Comparison of ENCODE assay signal across 8 mouse cellular contexts in genomic region chr5:124438746-124439145, GRCm38 (mm10). TPM values are rescaled to one million over a fixed set of nuclear protein-coding genes. Genes with fewer than 3 reads are reported as not detected.
DNase-seq lines count a peak whose midpoint lies in the region; ATAC-seq and TF ChIP-seq lines count a peak whose summit lies in the region.

No protein-coding gene starts in this region.

- peak overlapping the region; percentile 96 for H3K27ac ChIP-seq in heart, embryonic 13.5 days (replicated peaks)
- H3K27ac ChIP-seq in embryonic facial prominence, embryonic 15.5 days (replicated peaks), result peak overlapping the region; percentile 65
- peak overlapping the region; percentile 78 for H3K27ac ChIP-seq in liver, postnatal 0 days (ENCODE audit: low read depth)

- ATAC-seq in heart, embryonic 13.5 days (ENCODE audit: extremely low read depth, insufficient number of reproducible peaks, low FRiP score, low TSS enrichment), result no peak
- ATAC-seq in embryonic facial prominence, embryonic 15.5 days (ENCODE audit: insufficient number of reproducible peaks, low FRiP score, low TSS enrichment, low read depth), result no peak
- no peak for ATAC-seq in liver, postnatal 0 days
- ATAC-seq in activated CD4-positive, CD25-positive, alpha-beta regulatory T cell, adult 4 months, result no peak

- WGBS in heart, embryonic 13.5 days, result 60% methylated on average over 5 of the region's 5 CpGs
- 66% methylated on average over 5 of the region's 5 CpGs for WGBS in embryonic facial prominence, embryonic 15.5 days
- WGBS in liver, postnatal 0 days (ENCODE audit: insufficient replicate concordance), result 57% methylated on average over 5 of the region's 5 CpGs

- H3K4me1 ChIP-seq in heart, embryonic 13.5 days, result peaks cover 27% of the 10 kb centered on the region
- H3K4me1 ChIP-seq in embryonic facial prominence, embryonic 15.5 days, result peaks cover 8% of the 10 kb centered on the region; the same call in 1 of the 2 replicates
- peaks cover 24% of the 10 kb centered on the region for H3K4me1 ChIP-seq in liver, postnatal 0 days (ENCODE audit: insufficient read depth)

- H3K9ac ChIP-seq in heart, embryonic 13.5 days, result no peak overlapping the region
- H3K9ac ChIP-seq in embryonic facial prominence, embryonic 15.5 days, result no peak overlapping the region
- peak overlapping the region; percentile 35 for H3K9ac ChIP-seq in liver, postnatal 0 days (replicated peaks)

- H3K36me3 ChIP-seq in heart, embryonic 13.5 days, result no peaks in the 10 kb centered on the region
- no peaks in the 10 kb centered on the region for H3K36me3 ChIP-seq in embryonic facial prominence, embryonic 15.5 days
- H3K36me3 ChIP-seq in liver, postnatal 0 days (replicated peaks; ENCODE audit: insufficient read depth, low read length), result no peaks in the 10 kb centered on the region

- H3K4me3 ChIP-seq in heart, embryonic 13.5 days, result peak overlapping the region; percentile 82
- H3K4me3 ChIP-seq in embryonic facial prominence, embryonic 15.5 days (replicated peaks), result peak overlapping the region; percentile 70
- H3K4me3 ChIP-seq in liver, postnatal 0 days (ENCODE audit: low read depth, low read length), result peak overlapping the region; percentile 76

- peak overlapping the region; percentile 98 for H3K4me2 ChIP-seq in heart, embryonic 13.5 days
- H3K4me2 ChIP-seq in embryonic facial prominence, embryonic 15.5 days (replicated peaks), result peak overlapping the region; percentile 91; the same call in 1 of the 2 replicates
- peak overlapping the region; percentile 90 for H3K4me2 ChIP-seq in liver, postnatal 0 days (ENCODE audit: low read depth, low read length)

- no peak for DNase-seq in heart, postnatal 4 days
- peak; percentile 24 for DNase-seq in A20 (ENCODE audit: low read depth, low spot score)
- no peak for DNase-seq in liver, postnatal 0 days
- DNase-seq in cerebellum, postnatal 4 days (ENCODE audit: low spot score in 2 of 2), result no peak
- no peak for DNase-seq in thymus, adult 18-20 months

- H3K27me3 ChIP-seq in heart, embryonic 13.5 days (replicated peaks), result no peaks in the 10 kb centered on the region
- no peaks in the 10 kb centered on the region for H3K27me3 ChIP-seq in embryonic facial prominence, embryonic 15.5 days
- no peaks in the 10 kb centered on the region for H3K27me3 ChIP-seq in liver, postnatal 0 days (ENCODE audit: insufficient read depth, low read length)

- TF ChIP-seq EP300 in liver, postnatal 0 days (IDR thresholded peaks at IDR 0.05; ENCODE audit: low read depth), result no peak

- TF ChIP-seq CTCF in liver, postnatal 0 days (IDR thresholded peaks at IDR 0.05; ENCODE audit: low read depth), result no peak

- H3K9me3 ChIP-seq in heart, embryonic 13.5 days, result no peaks in the 10 kb centered on the region
- H3K9me3 ChIP-seq in embryonic facial prominence, embryonic 15.5 days (replicated peaks), result no peaks in the 10 kb centered on the region
- no peaks in the 10 kb centered on the region for H3K9me3 ChIP-seq in liver, postnatal 0 days (ENCODE audit: low read length)

RNA-seq across cellular contexts. Expression of gene Kmt5a, which starts 1.0 kb away (rescaled TPM):
- 26.7 and 34.4 TPM in 2 replicates for polyA plus RNA-seq in heart, embryonic 13.5 days (2015; fragmentation: Nextera tagmentation; extraction: Ambion mirVana)
- 100 to 1,000 TPM; 130 to 132 TPM for total RNA-seq in heart, postnatal 4 days (2021)
- 71.2 and 72.0 TPM in 2 replicates for polyA plus RNA-seq in embryonic facial prominence, embryonic 15.5 days (2015; fragmentation: Nextera tagmentation; extraction: Ambion mirVana)
- polyA plus RNA-seq in liver, postnatal 0 days (2015; fragmentation: Nextera tagmentation; extraction: Ambion mirVana), result 26.7 and 30.6 TPM in 2 replicates
- 10 to 100 TPM; 23.4 to 26.8 TPM for polyA plus RNA-seq in activated CD4-positive, CD25-positive, alpha-beta regulatory T cell, adult 4 months (2017; shearing (Covaris generic))

RNA-seq across cellular contexts. Expression of gene Sbno1, which starts 12.9 kb away (rescaled TPM):
- polyA plus RNA-seq in heart, embryonic 13.5 days (2015; fragmentation: Nextera tagmentation; extraction: Ambion mirVana), result 54.3 and 64.1 TPM in 2 replicates
- 10 to 100 TPM; 72.7 to 76.8 TPM for total RNA-seq in heart, postnatal 4 days (2021)
- polyA plus RNA-seq in embryonic facial prominence, embryonic 15.5 days (2015; fragmentation: Nextera tagmentation; extraction: Ambion mirVana), result 75.9 and 76.7 TPM in 2 replicates
- 30.0 and 30.6 TPM in 2 replicates for polyA plus RNA-seq in liver, postnatal 0 days (2015; fragmentation: Nextera tagmentation; extraction: Ambion mirVana)
- polyA plus RNA-seq in activated CD4-positive, CD25-positive, alpha-beta regulatory T cell, adult 4 months (2017; shearing (Covaris generic)), result 100 to 1,000 TPM; 135 to 152 TPM

RNA-seq across cellular contexts. Expression of gene Rilpl2, which starts 39.4 kb away (rescaled TPM):
- polyA plus RNA-seq in heart, embryonic 13.5 days (2015; fragmentation: Nextera tagmentation; extraction: Ambion mirVana), result 12.3 and 14.8 TPM in 2 replicates
- total RNA-seq in heart, postnatal 4 days (2021), result 10 to 100 TPM in 1 of 2 experiments, 1 to 10 TPM in 1; 8.3 to 10.9 TPM
- 38.0 and 40.2 TPM in 2 replicates for polyA plus RNA-seq in embryonic facial prominence, embryonic 15.5 days (2015; fragmentation: Nextera tagmentation; extraction: Ambion mirVana)
- polyA plus RNA-seq in liver, postnatal 0 days (2015; fragmentation: Nextera tagmentation; extraction: Ambion mirVana), result 10.3 and 11.0 TPM in 2 replicates
- 10 to 100 TPM; 69.3 to 73.3 TPM for polyA plus RNA-seq in activated CD4-positive, CD25-positive, alpha-beta regulatory T cell, adult 4 months (2017; shearing (Covaris generic))

RNA-seq across cellular contexts. Expression of gene Snrnp35, which starts 44.2 kb away (rescaled TPM):
- 22.9 and 23.9 TPM in 2 replicates for polyA plus RNA-seq in heart, embryonic 13.5 days (2015; fragmentation: Nextera tagmentation; extraction: Ambion mirVana)
- 10 to 100 TPM; 19.3 to 23.5 TPM for total RNA-seq in heart, postnatal 4 days (2021)
- polyA plus RNA-seq in embryonic facial prominence, embryonic 15.5 days (2015; fragmentation: Nextera tagmentation; extraction: Ambion mirVana), result 26.3 and 26.5 TPM in 2 replicates
- 5.9 and 6.5 TPM in 2 replicates for polyA plus RNA-seq in liver, postnatal 0 days (2015; fragmentation: Nextera tagmentation; extraction: Ambion mirVana)
- polyA plus RNA-seq in activated CD4-positive, CD25-positive, alpha-beta regulatory T cell, adult 4 months (2017; shearing (Covaris generic)), result 10 to 100 TPM in 1 of 2 experiments, 1 to 10 TPM in 1; 5.0 to 12.3 TPM
